Mouse (Mus musculus) c-Kit-positive CD71-negative TER-119-negative erythroid progenitor cells, embryonic 14.5 days (primary cell): ENCODE measurements around the gene Boc.
"Not testable (repeated sequence)": the region's sequence is repeated elsewhere in the genome, so short reads cannot be mapped to it uniquely, and the experiment has no call there.

Experiments
- DNase-seq: peaks from one replicate; pipeline ENCODE4 v3.0.0-alpha.2; 2013; ENCODE audit warnings: low read depth

Gene Boc

GRCm38 (mm10) chr16:44487194-44487593, 71.5 kb downstream of the Boc start:
- DNase-seq: no peak

- no peak for DNase-seq
Observed at GRCm38 (mm10) chr16:44486612-44487011, 72.1 kb downstream of the Boc start.

DNA sequence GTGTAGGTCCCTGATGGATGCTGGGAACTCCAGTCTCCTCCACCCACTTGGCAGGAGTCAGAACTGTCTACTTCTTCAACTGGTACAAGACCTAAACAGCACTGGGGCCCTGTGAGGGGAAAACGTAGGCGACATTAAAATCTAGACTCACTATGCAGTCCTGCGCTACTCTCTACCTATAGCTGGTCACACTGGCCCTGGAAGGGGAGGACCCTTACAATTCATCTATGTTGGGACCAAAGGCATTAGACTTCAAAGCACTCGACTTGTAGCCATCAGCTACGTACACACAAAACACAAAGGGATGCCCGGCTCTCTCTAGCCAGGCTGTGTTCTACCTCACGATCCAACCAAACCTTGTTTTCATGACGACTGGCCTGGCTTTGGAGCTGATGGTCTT, 73.0 kb downstream of the Boc start:
- DNase-seq: no peak

GRCm38 (mm10) chr16:44484831-44485230, 73.9 kb downstream of the Boc start:
- no peak for DNase-seq

- no peak for DNase-seq
Observed at GRCm38 (mm10) chr16:44484079-44484478, 74.6 kb downstream of the Boc start.

DNA sequence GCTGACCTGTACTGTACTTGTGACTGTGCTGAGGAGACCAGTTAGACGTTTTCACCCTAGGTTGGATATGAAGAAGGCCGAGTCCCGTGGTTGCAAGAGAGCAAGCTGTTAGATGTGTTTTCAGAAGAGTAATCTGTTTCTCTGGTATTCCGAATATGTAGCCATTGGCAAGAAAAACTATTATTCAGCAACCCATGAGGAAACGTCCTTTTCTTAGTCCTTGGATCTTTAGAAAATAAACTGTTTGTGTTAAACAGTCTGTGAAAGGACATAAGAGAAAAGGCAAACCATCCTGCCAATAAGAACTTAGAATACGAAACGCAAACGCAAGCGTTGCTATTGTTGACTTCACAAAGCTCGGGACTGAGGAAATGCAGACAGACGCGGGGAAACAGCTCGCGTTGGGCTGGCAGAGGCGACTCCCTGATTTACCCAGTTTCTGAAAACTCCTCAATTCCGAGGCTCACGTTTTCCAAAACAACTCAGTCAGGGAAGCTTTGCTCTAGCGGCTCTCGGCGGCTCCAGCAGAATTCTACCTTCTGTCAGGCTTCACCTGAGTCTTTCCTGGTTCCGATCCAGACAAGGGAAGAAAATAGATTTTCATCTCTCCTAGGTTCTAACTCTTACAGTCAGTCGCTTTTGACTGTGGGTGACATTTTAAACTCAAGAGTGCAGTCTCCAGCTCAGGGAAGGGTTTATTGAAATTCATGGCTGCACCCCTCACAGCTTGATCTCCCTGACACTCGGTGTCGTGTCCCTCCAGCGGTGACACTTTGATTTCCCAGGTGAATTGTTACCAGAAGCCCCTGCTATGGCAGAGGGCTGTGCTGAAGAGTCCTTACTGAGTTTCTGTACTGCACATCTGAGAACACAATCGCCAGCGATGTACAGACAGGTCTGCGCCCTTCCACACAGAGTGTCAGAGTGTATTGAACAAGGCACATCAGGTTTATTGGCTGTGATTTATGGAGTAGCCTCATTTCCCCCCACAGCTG, 76.8 kb downstream of the Boc start:
- no peak for DNase-seq

DNA sequence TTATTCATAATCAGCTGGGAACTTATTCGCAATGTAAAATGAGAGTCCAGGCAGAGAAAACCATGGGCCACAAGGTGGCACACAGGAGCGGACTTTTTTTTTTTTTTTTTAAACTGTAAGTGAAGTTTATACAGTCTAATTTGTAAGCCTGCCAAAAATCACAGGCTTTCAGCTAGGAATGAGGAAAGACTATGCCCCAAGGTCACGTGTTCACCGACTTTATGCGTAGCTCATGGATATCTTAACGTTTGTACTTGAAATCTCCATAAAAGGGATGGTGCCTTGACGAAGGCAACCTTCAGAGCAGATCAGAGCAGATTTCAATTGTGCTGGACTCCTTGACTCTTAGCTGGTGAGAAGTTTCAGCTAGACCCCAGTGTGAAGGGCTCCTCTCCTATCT, 78.1 kb downstream of the Boc start:
- DNase-seq: no peak

GRCm38 (mm10) chr16:44479852-44480251, 78.8 kb downstream of the Boc start:
- DNase-seq: no peak

DNA sequence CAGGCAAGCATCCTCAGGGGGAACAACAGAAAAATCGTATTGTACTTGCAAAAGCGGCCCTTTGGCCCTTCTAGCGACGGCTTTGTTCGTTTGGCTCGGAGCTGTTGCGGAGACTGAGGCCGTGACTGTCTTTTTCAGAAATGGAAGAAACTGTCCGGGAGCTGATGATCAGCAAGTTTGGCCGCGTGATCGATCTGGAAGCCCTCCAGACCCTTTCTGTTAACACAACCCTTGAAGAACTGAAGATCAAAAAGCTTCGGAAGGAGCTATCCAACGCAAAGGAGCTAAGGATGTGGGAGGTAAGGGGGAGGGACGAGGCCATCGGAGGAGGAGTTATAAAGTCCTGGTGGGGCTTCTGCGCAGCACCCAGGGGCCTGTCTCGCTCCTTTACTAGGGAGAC, 79.9 kb downstream of the Boc start:
- no peak for DNase-seq

- no peak for DNase-seq
Observed at GRCm38 (mm10) chr16:44475682-44476375, 82.9 kb downstream of the Boc start.

- no peak for DNase-seq
Observed at GRCm38 (mm10) chr16:44475281-44475680, 83.4 kb downstream of the Boc start.

GRCm38 (mm10) chr16:44460922-44461321, 97.8 kb downstream of the Boc start:
- no peak for DNase-seq

GRCm38 (mm10) chr16:44458826-44459225, 99.9 kb downstream of the Boc start:
- no peak for DNase-seq

DNA sequence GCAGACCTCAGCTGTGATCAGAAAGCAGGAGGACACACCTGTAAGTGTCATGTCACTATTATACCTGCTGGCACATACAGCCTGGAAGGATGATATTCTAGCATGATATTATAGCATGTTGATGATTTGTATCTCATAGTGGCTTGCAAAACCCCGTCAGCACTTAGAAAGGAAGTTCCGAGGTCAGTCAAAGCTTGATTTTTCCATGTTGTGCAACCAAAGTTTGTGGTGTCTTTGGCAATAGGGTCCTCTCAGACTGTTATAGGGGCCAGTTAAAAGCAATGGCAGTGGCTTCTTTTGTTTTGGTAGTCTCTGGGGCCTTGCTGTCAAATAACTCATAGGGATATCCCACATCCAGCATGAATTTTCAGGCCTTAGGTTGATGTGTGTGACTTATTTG, 100.8 kb downstream of the Boc start:
- no peak for DNase-seq

GRCm38 (mm10) chr16:44441913-44442312, 116.8 kb downstream of the Boc start:
- DNase-seq: not testable (repeated sequence)

DNA sequence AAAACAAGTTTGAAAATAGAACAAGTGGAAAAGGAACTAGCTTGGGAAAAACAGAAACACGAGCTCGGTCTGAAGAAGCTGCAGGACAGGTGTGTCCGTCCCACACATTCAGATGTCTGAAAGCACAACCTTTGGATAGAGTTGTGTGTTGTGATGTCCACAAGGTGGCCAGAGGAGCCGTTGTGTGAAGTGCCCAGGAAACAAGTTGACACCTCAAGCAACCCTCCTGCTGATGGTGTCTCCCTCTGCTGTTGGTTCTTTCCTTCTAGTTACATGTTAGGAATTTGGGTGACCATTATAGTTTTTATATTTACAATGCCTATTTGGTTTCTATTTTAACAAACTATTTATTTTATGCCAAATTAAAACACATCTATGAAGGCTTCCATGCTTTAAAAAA, 123.2 kb downstream of the Boc start:
- no peak for DNase-seq
